Mouse (Mus musculus) thymus, adult 2 months (tissue): Measurements from ENCODE around the gene Pilra.
"Not testable (repeated sequence)": the region's sequence is repeated elsewhere in the genome, so short reads cannot be mapped to it uniquely, and the experiment has no call there.

Experiments used
- CTCF ChIP-seq: fragments of 200-500 bp; IDR thresholded peaks from 2 replicates; pipeline ENCODE4 v1.5.1; 2012; ENCODE audit warnings: mild to moderate bottlenecking, control low read depth, low read length, moderate library complexity, borderline replicate concordance; ENCODE audit not compliant: control insufficient read depth, poor library complexity, insufficient read depth; ENCODE audit errors: extremely low read depth
- POLR2A ChIP-seq: fragments of 200-500 bp; IDR thresholded peaks from 2 replicates; pipeline ENCODE4 v1.6.1; 2012; ENCODE audit warnings: mild to moderate bottlenecking, low read length, control low read depth, moderate library complexity; ENCODE audit not compliant: control insufficient read depth, poor library complexity, insufficient read depth; ENCODE audit errors: extremely low read depth

- not testable (repeated sequence) for TF ChIP-seq CTCF, POLR2A
These were observed 27.9 kb upstream of the Pilra start for GRCm38 (mm10) chr5:137864008-137864407.
